Mouse (Mus musculus) kidney, adult 18-20 months (tissue): ENCODE data around the gene Pde4c.

Experiments
- DNase-seq: peaks from one replicate; pipeline ENCODE4 v3.0.0; 2021

Gene Pde4c

GRCm38 (mm10) chr8:70697366-70698250 lies 25.9 kb upstream of the Pde4c start:
- DNase-seq = no peak

GRCm38 (mm10) chr8:70698310-70699109 lies 25.0 kb upstream of the Pde4c start, which contains the start of gene Jund:
TSS of gene Jund (plus strand) at chr8:70698949.
- peak; percentile 99 for DNase-seq

GRCm38 (mm10) chr8:70699116-70699833 lies 24.2 kb upstream of the Pde4c start:
- peak; percentile 77 for DNase-seq

GRCm38 (mm10) chr8:70699834-70700554 lies 23.5 kb upstream of the Pde4c start:
- DNase-seq = peak; percentile 85

GRCm38 (mm10) chr8:70700555-70700922 lies 23.0 kb upstream of the Pde4c start:
- DNase-seq = peak; percentile 92

- no peak for DNase-seq
These were observed 22.2 kb upstream of the Pde4c start for GRCm38 (mm10) chr8:70701048-70701981.

GRCm38 (mm10) chr8:70701982-70702841 lies 21.3 kb upstream of the Pde4c start:
- no peak for DNase-seq

- DNase-seq = no peak
These were observed 20.7 kb upstream of the Pde4c start for GRCm38 (mm10) chr8:70702842-70703182.

- no peak for DNase-seq
These were observed 20.2 kb upstream of the Pde4c start, which contains the start of gene Iqcn for GRCm38 (mm10) chr8:70703287-70703686. TSS of gene Iqcn (plus strand) at chr8:70703457.

- DNase-seq = no peak
These were observed 15.2 kb upstream of the Pde4c start for GRCm38 (mm10) chr8:70708281-70708680.

- no peak for DNase-seq
These were observed 13.7 kb upstream of the Pde4c start for GRCm38 (mm10) chr8:70709794-70710193.

GRCm38 (mm10) chr8:70710296-70710695 lies 13.2 kb upstream of the Pde4c start:
- no peak for DNase-seq

GRCm38 (mm10) chr8:70711041-70711440 lies 12.5 kb upstream of the Pde4c start:
- DNase-seq = no peak

GRCm38 (mm10) chr8:70713991-70714390 lies 9.5 kb upstream of the Pde4c start:
- DNase-seq = no peak

GRCm38 (mm10) chr8:70715086-70715485 lies 8.4 kb upstream of the Pde4c start:
- DNase-seq = no peak

GRCm38 (mm10) chr8:70716521-70717400 lies 6.8 kb upstream of the Pde4c start:
- no peak for DNase-seq

GRCm38 (mm10) chr8:70718297-70718696 lies 5.2 kb upstream of the Pde4c start, which contains the start of gene Gm3336:
TSS of gene Gm3336 (plus strand) at chr8:70718543.
- DNase-seq = peak; percentile 78

GRCm38 (mm10) chr8:70719796-70720270 lies 3.7 kb upstream of the Pde4c start:
- peak; percentile 46 for DNase-seq

- peak; percentile 91 for DNase-seq
These were observed 2.8 kb upstream of the Pde4c start for GRCm38 (mm10) chr8:70720739-70721138.
